Mouse (Mus musculus): ENCODE measurements at regions not wholly inside any gene's neighbourhood (a gene's known extent, or its start where the extent isn't known, plus 50 kb on each side); places are given as distances from the start of the nearest gene placed in this dataset.

DNA sequence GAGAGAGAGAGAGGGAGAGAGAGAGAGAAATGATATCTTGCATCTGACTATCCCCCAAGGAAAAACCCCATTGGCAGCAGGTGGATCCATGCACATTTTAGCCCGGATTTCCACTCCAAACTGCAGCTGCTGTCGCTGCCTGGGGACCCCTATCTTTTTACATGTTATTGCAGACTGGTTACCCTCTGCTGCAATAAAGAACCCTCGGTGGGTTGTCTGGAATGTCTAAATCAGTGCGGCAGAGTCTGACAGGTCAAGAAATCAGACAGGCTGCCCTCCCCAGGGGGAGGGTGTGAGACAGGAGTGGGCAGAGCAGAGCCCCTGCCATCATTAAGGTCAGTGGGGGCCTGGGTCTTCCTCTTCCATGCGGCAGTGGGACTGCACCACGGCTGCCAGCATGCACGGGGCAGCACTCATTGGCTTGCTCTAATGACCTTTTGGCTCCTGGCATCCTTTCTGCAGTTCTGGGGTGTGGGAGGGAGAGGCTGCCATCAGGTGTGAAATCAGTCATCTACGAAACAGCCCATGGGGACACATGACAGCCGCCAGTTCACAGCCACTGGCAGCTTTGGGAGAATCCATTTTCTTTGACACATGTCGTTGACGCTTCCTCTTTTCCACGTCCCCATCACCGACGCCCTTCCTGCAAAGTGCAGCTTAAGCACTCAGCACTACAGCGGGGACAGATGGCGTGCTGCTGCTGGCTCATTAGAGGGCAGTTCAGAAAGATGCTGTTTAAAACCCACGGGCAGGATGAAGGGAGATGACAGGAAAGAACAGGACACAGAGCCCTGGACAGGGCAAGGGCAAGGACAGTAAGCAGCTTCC, 256.8 kb upstream of the Sulf2 start:
- DNase-seq (ENCODE audit: low spot score): no peak

DNA sequence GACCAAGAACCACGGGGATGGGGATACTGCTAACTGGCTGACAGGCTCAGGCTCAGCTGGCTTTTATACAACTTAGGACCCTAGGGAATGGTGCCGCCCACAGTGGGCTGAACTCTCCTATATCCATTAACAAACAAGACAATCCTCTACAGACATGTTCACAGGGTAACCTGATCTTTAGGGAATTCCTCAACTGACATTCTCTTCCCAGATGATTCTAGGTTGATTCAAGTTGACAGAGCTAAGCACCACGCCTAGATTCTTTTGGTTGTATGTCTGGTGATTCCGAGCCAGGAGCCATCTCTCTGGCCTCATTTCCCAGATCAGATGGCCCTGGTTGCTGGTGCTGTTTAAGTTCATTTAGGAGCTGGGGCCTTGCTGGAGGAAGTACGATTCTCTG, 253.9 kb upstream of the Sulf2 start:
- DNase-seq (ENCODE audit: low spot score): no peak
- intact Hi-C loops (cut with DNase I): no loop called here

More for the DNA sequence above, 256.8 kb upstream of the Sulf2 start:
- intact Hi-C loops (cut with DNase I): no loop called here

DNA sequence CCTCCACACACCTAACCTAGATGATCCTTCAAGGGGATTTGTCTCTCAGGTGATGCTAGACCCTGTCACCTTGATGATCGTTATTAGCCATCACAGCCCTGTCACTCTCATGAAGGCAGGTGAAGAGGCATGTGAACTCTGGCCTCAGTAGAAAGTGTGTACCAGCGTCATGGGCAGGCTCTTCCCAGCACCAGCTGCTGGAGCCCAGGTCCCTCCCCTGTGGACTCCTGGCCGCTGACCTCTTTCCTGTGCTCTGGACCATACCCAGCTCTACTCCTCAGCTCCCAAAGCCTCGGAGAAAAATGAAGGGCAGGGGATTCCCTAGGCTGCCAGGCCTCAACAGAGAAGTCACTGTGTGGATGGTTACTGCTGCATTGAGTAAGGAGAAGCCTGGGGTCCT, 253.3 kb upstream of the Sulf2 start:
- DNase-seq (ENCODE audit: low spot score): no peak
- intact Hi-C loops (cut with DNase I): no loop called here

DNA sequence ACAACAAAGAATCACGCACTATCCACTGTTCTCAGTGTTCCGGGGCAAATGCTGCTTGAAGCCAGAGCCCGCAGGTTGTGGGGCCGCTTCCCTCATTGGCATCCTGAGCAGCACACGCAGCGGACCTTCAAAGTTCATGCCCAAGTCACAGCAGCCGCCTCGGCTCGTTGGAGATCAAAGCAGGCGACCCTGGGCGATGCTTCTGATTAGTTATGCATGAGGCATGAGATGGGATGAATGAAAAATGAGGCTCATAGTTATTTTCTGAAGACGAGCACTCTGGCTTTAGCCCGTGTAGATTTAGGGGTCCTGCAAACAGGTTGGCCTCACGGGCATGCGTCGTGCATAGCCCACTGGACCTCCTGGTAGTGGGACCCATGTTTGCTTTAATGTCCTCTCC, 252.5 kb upstream of the Sulf2 start:
- DNase-seq (ENCODE audit: low spot score): no peak
- intact Hi-C loops (cut with DNase I): no loop called here

DNA sequence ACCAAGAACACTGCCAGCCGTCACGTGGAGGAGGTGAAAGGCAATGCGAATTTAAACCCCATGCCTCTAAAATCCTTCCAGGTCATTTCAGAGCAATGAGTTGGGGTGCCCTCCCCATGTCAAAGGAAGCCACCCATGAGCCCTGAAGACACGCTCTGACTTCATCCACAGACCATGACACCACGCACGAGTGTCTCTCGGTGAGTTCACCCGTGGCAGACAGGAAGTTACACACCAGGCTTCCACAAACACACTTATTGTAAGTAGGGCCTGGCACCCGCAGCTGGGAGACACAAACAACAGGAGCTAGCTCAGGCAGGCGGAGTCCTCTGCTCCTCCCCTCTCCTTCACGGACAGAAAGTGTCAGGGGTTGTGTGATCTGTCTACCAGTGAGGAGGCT, 251.4 kb upstream of the Sulf2 start:
- no peak for DNase-seq (ENCODE audit: low spot score)
- intact Hi-C loops (cut with DNase I): no loop called here

DNA sequence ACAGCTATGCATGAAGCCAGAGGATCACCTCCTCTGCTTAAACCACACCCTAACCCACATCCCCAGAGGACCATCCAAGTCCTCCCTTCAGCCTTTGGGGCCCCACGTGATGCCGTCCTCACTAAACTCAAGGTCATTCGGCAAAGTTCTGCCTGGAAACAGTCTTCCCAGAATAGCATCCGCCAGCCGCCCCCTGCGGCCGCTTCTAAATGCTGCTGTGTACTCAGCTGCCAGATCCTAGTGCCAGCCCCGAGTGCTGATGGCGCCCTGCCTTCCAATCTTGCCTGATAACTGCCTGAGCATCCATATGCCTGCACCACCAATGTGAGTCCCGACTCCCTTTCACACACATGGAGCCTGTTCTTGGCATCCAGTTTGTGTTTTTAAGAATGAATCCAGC, 247.9 kb upstream of the Sulf2 start:
- DNase-seq (ENCODE audit: low spot score): peak; percentile 30
- intact Hi-C loops (cut with DNase I): no loop called here

DNA sequence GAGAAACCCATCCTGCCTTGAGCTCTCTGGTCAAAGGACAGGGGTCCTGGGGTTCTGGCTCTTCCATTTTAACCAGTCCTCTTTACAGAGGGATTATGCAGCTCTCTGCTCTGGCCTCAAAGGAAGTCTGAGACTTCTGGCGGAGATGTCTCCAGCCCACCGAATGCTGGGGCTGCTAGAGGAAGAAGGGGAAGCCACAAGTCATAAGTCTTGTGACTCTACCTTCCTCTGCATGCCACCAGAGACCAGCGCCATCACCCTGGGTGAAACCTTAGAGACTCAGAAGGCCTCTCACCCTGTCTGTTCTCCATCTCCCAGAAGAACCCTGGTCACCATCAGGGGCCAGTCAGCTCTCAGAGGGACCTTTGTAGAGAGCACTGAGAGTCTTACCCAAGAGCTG, 246.4 kb upstream of the Sulf2 start:
- no peak for DNase-seq (ENCODE audit: low spot score)
- intact Hi-C loops (cut with DNase I): no loop called here

DNA sequence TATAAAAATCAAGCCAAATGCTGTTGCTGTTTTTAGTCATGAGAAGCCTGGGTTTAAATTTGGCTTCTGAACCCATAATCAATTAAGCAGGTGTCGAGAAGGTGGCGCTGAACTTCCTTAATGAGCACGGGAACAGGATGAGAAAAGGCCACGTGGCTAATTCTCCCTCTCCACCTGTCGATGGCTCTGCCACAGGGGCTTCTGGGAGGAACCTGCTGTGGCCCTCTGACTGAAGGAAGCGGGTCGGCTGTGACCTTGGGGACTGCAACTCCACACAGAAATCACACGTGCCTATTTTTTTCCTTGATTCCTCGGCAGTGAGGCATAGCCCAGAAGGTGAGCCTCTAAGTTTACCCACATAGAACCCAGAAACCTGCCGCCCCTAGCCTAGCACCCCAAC, 244.8 kb upstream of the Sulf2 start:
- intact Hi-C loops (cut with DNase I): no loop called here
- no peak for DNase-seq (ENCODE audit: low spot score)

DNA sequence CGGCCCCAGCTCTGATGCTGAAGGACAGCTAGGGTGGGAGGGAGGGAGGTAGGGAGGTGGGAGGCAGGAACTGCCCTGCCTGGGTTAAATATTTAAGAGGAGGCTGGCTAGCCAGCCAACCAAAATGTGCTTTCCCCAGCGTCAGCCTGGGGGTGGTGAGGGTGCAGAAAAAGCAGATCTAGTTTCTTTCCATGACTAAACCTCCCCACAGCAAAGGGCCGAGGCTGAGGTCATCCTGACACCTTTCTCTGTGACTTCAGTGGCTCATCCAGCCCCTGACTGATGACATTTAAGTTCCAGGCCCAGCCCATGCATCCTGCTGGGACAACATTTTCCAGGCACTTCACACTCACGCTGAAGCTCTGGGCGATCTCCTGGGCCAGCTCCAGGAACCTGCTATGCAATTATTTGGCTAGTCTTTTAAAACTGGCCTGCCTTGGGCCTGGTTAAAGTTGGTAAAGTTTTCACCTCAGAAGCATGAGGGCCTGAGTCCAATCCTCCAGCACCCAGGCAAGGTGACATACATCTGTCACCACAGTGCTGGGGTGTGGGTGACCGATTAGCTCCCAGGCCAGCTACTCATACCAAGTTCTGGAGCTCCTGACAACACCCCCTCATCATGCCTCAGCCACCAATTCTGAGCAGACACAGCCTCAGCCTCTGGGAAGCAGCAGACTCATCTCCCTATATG, 243.8 kb upstream of the Sulf2 start:
- intact Hi-C loops (cut with DNase I): no loop called here
- DNase-seq (ENCODE audit: low spot score): peak; percentile 32

DNA sequence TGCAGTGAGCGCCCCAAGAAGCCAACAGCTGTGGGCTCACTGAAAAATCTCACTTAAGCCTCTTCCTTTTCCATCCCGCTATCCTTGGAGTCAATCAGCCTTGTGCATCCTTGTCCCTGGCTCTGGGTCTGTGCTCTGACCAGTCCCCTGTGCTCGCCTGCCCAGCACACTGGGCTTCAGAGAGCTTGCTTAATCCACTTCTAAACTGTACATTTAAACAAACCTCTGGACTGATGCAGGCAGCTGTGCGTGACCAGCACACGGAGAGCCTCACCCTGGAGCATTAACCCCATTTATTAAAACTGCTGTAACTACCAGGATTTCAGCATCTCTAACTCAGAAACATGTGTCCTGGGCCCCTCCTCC, 243.3 kb upstream of the Sulf2 start:
- intact Hi-C loops (cut with DNase I): no loop called here
- no peak for DNase-seq (ENCODE audit: low spot score)

DNA sequence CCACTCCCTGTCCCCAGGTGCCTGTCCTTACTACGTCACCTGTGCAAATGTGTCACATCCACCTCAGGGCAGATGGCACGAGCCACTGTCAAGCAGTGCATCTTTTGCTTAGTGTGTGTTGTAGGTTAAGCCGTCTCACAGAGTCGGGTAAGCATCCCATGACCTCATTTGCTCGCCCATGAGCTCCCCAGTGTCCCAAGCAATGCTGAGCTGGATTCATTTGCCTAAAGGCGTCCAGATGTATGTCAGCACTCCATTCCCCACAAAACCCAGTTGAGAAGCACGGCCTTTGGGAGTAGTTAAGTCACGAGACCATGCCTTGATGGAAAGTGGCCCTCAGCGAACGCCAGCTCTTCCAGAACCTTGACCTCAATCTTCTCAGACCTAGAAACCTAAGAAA, 242.7 kb upstream of the Sulf2 start:
- intact Hi-C loops (cut with DNase I): no loop called here
- DNase-seq (ENCODE audit: low spot score): no peak

DNA sequence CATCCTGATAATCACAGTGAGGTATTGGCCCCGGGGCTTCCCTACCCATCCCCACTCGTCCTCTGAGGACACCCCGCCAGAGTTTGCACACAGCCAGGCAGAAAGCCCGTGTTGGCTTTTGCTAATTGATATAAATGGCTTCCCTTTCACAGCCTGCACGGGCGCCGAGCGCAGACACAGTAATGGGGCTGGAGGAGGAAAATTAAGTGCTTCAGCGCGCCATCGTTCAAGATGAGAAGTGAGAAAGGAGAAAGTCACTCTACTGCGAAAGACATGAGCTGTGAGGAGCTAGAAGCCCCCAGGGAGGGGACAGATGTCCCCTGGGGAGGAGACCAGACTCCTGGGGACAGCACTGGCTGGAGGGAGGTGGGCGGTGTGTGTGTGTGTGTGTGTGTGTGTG, 239.2 kb upstream of the Sulf2 start:
- DNase-seq (ENCODE audit: low spot score): no peak
- intact Hi-C loops (cut with DNase I): no loop called here

DNA sequence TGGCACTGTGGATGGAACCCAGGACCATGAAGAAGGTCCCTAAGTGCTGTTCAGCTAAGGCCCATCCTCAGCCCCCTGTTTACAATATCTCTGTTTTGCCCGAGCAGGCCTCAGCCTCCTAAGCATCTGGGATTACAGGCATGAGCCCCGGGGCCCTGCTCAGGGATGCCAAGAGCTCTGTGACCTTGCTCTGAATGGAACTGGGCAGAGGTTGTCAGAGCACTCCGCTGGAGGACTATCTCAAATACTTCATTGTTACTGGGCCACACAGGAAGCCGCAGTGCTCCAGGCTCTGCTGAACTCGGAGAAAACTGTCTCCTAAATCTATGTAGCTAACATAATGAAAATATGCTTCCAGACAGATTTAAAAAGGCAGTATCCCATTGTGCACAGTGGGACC, 235.7 kb upstream of the Sulf2 start:
- DNase-seq (ENCODE audit: low spot score): no peak
- intact Hi-C loops (cut with DNase I): no loop called here

DNA sequence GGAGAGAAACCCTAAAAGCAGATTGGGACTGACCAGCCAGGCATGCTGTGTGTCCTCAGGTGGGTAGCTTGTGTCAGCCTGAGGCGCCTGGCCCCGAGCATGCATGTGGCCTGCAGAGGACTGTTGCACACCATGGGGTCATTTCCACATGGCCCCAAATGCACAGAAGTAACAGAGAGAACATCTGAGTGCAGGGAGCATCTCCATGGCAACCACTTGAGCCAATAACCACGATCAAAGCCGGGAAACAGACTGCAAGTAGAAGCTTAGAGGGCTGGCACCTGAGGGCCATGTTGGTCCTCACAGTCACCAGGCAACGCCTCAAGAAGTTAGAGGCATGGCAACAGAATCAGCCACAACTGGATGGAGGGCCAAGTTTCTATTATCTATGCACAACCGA, 232.6 kb upstream of the Sulf2 start:
- DNase-seq (ENCODE audit: low spot score): no peak
- intact Hi-C loops (cut with DNase I): no loop called here

DNA sequence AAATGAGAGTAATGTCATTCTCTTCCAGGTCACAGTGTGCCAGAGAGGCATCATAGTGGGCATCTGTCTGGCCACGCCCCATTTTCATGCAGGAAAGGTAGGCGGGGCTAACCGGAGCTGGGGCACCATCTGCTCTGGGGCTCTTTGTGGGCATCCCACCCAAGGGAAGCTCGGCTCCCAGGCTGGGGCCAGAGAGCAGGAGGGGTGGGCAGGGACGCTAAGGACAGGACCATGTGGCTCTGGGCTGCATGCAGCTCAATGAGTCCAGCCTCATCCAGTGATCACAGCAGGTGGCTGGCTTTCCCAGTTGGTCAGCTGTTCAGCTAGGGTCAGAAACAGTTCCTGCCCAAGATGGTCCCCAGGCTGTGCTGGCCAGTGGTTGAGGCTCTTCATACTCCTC, 231.4 kb upstream of the Sulf2 start:
- DNase-seq (ENCODE audit: low spot score): no peak
- intact Hi-C loops (cut with DNase I): no loop called here

DNA sequence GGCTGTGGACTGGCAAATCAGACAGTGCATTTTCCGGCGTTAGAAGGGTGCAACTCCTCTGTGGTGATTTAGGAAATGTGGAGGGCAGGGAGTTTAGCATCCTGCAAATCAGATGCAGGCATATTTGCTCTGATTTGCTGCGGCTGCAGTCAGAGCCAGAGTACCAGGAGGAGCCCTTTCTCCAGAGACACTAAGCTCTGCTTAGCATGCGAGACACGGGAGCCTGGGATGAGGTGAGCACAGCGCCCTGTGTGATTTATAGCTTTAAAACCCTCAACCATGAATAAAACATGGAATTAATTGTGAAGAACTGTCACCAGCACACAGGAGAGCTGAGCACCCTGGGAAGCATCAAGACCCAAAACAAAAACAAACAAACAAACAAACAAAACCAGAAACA, 229.1 kb upstream of the Sulf2 start:
- DNase-seq (ENCODE audit: low spot score): no peak
- intact Hi-C loops (cut with DNase I): no loop called here

DNA sequence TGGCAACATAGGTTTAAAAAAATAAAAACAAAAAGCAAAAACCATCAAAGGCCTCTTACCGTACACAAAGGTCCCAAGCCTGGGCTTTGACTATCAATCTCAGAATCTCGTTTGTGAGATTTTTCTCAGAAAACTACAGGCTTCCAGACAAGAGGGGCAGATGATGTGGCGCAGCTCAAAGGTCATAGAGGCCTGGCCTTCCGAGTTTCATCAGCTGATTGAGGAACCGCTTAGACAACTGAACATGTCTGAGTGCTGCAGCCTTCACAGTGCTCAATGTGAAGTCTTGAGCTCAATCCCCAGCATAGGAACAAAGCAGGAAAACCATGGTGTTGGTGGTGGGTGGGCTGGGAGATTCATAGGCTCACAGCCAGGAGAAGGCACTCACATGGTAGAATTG, 227.9 kb upstream of the Sulf2 start:
- intact Hi-C loops (cut with DNase I): no loop called here
- no peak for DNase-seq (ENCODE audit: low spot score)

DNA sequence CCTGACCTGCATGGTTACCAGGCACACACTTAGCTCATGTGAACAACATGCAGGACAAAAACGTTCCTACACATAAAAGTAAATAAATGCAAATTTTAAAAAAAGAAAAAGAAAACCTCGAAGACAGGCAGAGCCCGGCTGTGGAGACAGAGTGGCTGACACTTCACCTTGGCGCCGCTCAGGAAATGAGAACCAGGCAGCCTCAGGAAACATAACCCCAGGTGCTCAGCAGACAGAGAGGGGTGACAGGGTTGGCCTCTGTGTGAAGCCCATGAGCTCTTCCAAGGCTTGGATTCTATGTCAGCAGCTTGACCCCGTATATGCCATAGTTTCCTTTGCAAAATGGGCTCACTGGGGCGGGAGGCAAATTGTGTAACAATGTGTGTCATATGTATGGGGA, 226.7 kb upstream of the Sulf2 start:
- intact Hi-C loops (cut with DNase I): no loop called here
- DNase-seq (ENCODE audit: low spot score): no peak

DNA sequence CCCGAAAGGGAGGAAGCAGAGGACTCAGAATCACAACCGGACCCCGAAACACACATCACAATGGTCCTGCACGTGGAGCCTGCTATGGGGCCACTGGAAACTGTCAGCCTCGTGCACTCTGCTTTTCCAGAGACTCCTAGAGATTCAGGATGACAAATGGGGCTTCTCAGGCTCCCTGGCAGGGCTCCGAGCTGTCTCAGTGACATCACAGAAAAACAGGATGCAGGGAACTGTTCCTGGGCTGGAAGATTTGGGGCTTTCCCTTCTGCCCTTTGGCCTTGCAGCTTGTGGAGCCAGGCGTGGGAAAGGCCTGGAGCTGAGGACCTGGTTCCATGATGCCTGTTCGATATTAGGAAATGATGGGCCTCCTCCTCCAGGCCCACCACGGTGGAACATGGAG, 225.4 kb upstream of the Sulf2 start:
- DNase-seq (ENCODE audit: low spot score): no peak
- intact Hi-C loops (cut with DNase I): no loop called here

DNA sequence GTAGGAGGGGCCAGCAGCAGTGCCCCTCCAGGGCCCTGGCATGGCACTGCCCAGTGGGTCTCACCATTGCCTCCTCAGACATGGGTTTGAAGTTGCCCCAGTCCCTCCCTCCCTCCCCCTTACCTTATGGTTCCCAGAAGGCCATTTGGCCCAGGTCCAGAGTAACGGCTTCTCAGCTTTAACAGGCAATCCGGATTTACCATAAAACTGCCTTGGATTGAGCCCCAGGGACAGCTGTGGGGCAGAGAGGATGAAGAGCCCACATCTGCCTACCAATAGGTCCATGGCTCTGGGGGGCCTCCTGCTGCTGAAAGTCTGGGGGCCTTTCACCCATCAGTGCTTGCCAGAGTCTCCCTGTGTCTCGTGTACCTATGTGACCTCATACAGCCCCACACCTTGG, 222.9 kb upstream of the Sulf2 start:
- DNase-seq (ENCODE audit: low spot score): no peak
- intact Hi-C loops (cut with DNase I): no loop called here

DNA sequence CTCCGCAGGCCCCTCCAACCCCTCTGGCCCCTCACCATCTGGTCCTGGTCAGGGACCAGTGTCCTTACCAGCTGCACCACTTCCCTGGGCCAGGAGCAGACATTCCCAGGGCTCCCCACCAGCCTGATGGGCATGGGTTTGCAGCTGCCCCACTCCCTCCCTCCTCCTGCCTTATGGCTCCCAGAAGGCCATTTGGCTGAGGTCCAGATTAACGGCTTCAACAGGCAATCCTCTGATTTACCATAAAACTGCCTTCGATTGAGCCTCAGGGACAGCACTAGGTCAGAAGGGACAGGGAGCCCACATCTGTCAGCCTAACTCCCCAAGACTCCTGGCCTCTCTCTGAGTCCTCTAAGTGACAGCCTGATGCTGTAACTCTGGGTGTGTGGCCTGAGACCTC, 221.9 kb upstream of the Sulf2 start:
- intact Hi-C loops (cut with DNase I): no loop called here

DNA sequence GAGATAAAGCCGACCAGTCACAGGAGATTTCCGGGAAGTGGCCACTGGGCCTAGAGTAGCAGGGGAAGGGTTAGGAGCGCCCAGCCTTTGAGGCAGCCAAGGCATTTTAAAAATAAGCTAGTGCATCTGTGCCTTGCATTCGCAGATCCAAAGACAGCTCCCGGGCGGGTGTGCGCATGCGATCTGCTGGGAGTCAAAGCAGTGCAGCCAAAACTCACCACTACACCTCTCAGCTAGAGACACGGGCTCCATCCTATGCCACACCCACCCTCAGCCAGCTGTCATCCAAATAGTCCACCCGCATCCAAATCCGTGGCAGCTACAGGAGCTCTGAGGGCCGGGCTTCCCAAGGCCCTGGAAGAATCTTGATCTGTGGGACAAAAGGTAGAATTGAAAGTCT, 220.2 kb upstream of the Sulf2 start:
- intact Hi-C loops (cut with DNase I): no loop called here
- no peak for DNase-seq (ENCODE audit: low spot score)

More for the DNA sequence above, 221.9 kb upstream of the Sulf2 start:
- DNase-seq (ENCODE audit: low spot score): no peak

Data from heart, postnatal 25 days (tissue).